Mouse (Mus musculus): ENCODE measurements around the gene Timm13.

GRCm38 (mm10) chr10:80899591-80900317 lies 1.0 kb downstream of the Timm13 start:
- TF ChIP-seq POLR2A (IDR thresholded peaks at IDR 0.05; ENCODE audit: borderline replicate concordance, insufficient read depth, low read length) (no peak), CTCF (IDR thresholded peaks at IDR 0.05; ENCODE audit: borderline replicate concordance, insufficient read depth, low read depth, low read length) (no peak)
